Mouse (Mus musculus) gastrocnemius, postnatal 4 days (tissue): ENCODE data around the gene Zfp354a. TPM values are rescaled to one million over a fixed set of nuclear protein-coding genes. Genes with fewer than 3 reads are reported as not detected.

Experiments
- total RNA-seq, 2 experiments: library from RNA; stranded (reverse); gene quantifications; 2 replicates each; pipeline ENCODE4 v1.2.3; 2021

Gene Zfp354a
- total RNA-seq, 2 experiments from 2014 or later: 3.4 to 3.5 TPM

Other genes with a start within 250 kb of the Zfp354a start
- gene Zfp354c, start 231.5 kb upstream of the Zfp354a start, total RNA-seq: 10 to 100 TPM; 20.5 to 25.4 TPM
- gene Zfp879, start 217.7 kb upstream of the Zfp354a start, total RNA-seq: under 1 TPM; 0.91 to 0.96 TPM
- gene Grm6, start 208.6 kb upstream of the Zfp354a start, total RNA-seq: not detected
- gene Zfp454, start 171.6 kb upstream of the Zfp354a start, total RNA-seq: 1 to 10 TPM; 2.5 to 3.0 TPM
- gene Zfp2, start 143.1 kb upstream of the Zfp354a start, total RNA-seq: 1 to 10 TPM; 3.6 to 4.2 TPM
- gene Zfp354b, start 127.6 kb upstream of the Zfp354a start, total RNA-seq: 1 to 10 TPM; 1.8 TPM
- gene 4933414I15Rik, start 115.5 kb upstream of the Zfp354a start, total RNA-seq: not detected
- not detected for gene Prop1, start 105.5 kb upstream of the Zfp354a start, total RNA-seq
- gene Olfr1378, start 92.7 kb upstream of the Zfp354a start, total RNA-seq: not detected
- not detected for gene Olfr1377, start 77.3 kb upstream of the Zfp354a start, total RNA-seq
- gene Olfr51, start 55.7 kb upstream of the Zfp354a start, total RNA-seq: not detected
- not detected for gene Olfr54, start 45.0 kb upstream of the Zfp354a start, total RNA-seq
- not detected for gene Olfr1375, start 11.1 kb upstream of the Zfp354a start, total RNA-seq
- not detected for gene Gm12569, start 161.2 kb downstream of the Zfp354a start, total RNA-seq
- 10 to 100 TPM; 44.6 to 55.1 TPM for gene Clk4, start 202.5 kb downstream of the Zfp354a start, total RNA-seq
- not detected for gene BC049762, start 203.8 kb downstream of the Zfp354a start, total RNA-seq
- gene Col23a1, start 230.7 kb downstream of the Zfp354a start, total RNA-seq: 10 to 100 TPM; 25.0 to 34.6 TPM